Comparison of ENCODE assay signal across 15 mouse cellular contexts in genomic region chr3:26228827-26229226, GRCm38 (mm10).
A peak's percentile ranks its signal among the peaks of the same experiment; 100 is the strongest.
DNase-seq lines count a peak whose midpoint lies in the region; ATAC-seq and TF ChIP-seq lines count a peak whose summit lies in the region.
"Had no signal": no experiment of that assay in that cellular context is flagged by ENCODE, and none has a peak within 500 bp of the region (broad histone marks: within the 10 kb centered on the region; RNA-seq: fewer than 3 reads in every experiment).

No protein-coding gene starts in this region.

- ATAC-seq in intestine, embryonic 14.5 days (replicated peaks; ENCODE audit: low FRiP score, low TSS enrichment, low read depth): 0 out of 2 replicates have a peak, but pooled peaks have one; percentile 32
- no peak for ATAC-seq in intestine, embryonic 15.5 days
- ATAC-seq in lung, embryonic 16.5 days (ENCODE audit: low read depth): peak; percentile 74
- no peak for ATAC-seq in Patski
- ATAC-seq: forebrain, embryonic 16.5 days had no signal

- H3K4me2 ChIP-seq in intestine, embryonic 14.5 days (ENCODE audit: low read length): no peak overlapping the region
- no peak overlapping the region for H3K4me2 ChIP-seq in intestine, embryonic 15.5 days (replicated peaks)
- no peak overlapping the region for H3K4me2 ChIP-seq in lung, embryonic 16.5 days (ENCODE audit: low read depth, low read length)

- no peak for TF ChIP-seq POLR2A in brain, embryonic 14.5 days (IDR thresholded peaks at IDR 0.05; ENCODE audit: borderline replicate concordance, extremely low read depth, insufficient read depth, insufficient read length, poor library complexity, severe bottlenecking)

- CTCF ChIA-PET in Patski (lab: Charles Lee): interaction anchor here (1.5 kb wide), 1 partner anchor 9 kb away, joined by 3 read pairs; no protein-coding TSS in a partner anchor

- no peak overlapping the region for H3K4me3 ChIP-seq in intestine, embryonic 14.5 days (ENCODE audit: low read depth, low read length)
- no peak overlapping the region for H3K4me3 ChIP-seq in intestine, embryonic 15.5 days (replicated peaks)
- H3K4me3 ChIP-seq in lung, embryonic 16.5 days (ENCODE audit: low read length): no peak overlapping the region
- H3K4me3 ChIP-seq: heart, adult 2 months; hindbrain, embryonic 10.5 days had no signal

- H3K27me3 ChIP-seq in intestine, embryonic 14.5 days (replicated peaks; ENCODE audit: control insufficient read depth, insufficient read depth, low read length): no peaks in the 10 kb centered on the region
- no peaks in the 10 kb centered on the region for H3K27me3 ChIP-seq in intestine, embryonic 15.5 days (replicated peaks)
- H3K27me3 ChIP-seq in lung, embryonic 16.5 days (ENCODE audit: control insufficient read depth, insufficient read depth, low read depth, low read length): no peaks in the 10 kb centered on the region
- H3K27me3 ChIP-seq in Patski: peaks cover 18% of the 10 kb centered on the region
- H3K27me3 ChIP-seq: CH12.LX had no signal

- TF ChIP-seq CTCF in Patski (IDR thresholded peaks at IDR 0.05): no peak
- TF ChIP-seq CTCF in brain, embryonic 14.5 days (IDR thresholded peaks at IDR 0.05; ENCODE audit: borderline replicate concordance, extremely low read depth, insufficient read depth, insufficient read length): no peak

- peak; percentile 66 for DNase-seq in intestine, embryonic 14.5 days (ENCODE audit: low spot score)
- no peak for DNase-seq in lung, adult 18-20 months
- DNase-seq in Patski (ENCODE audit: low read depth, low spot score): peak; percentile 27
- DNase-seq in brain, embryonic 14.5 days (ENCODE audit: low read depth): peak; percentile 60
- DNase-seq in heart, adult 18-20 months: no peak
- no peak for DNase-seq in heart, postnatal 14 days
- DNase-seq: cerebellum, adult 11 months; heart, adult 2 months; right cerebral cortex, adult 18-20 months had no signal

- intact Hi-C loops in heart, postnatal 14 days (cut with DNase I): no loop called here

- in situ Hi-C loops in Patski (cut with MboI; ENCODE audit: low pct_unique_long_range_greater_than_20kb): no loop called here

- POLR2A ChIA-PET in Patski (lab: Charles Lee): no interaction called here

- no peak overlapping the region for H3K27ac ChIP-seq in intestine, embryonic 14.5 days (ENCODE audit: low read depth)
- no peak overlapping the region for H3K27ac ChIP-seq in intestine, embryonic 15.5 days
- no peak overlapping the region for H3K27ac ChIP-seq in lung, embryonic 16.5 days (ENCODE audit: low read length)
- H3K27ac ChIP-seq: heart, adult 2 months; hindbrain, embryonic 10.5 days; liver, embryonic 14.5 days had no signal

- peaks cover 8% of the 10 kb centered on the region for H3K4me1 ChIP-seq in intestine, embryonic 14.5 days (replicated peaks; ENCODE audit: control insufficient read depth, insufficient read depth, low read length)
- H3K4me1 ChIP-seq in intestine, embryonic 15.5 days (replicated peaks): no peaks in the 10 kb centered on the region
- 0 out of 2 replicates have a peak, but pooled peaks cover 3% of the 10 kb centered on the region for H3K4me1 ChIP-seq in lung, embryonic 16.5 days (replicated peaks; ENCODE audit: control insufficient read depth, insufficient read depth, low read length)
- H3K4me1 ChIP-seq: hindbrain, embryonic 10.5 days had no signal

- 29% methylated on average over 6 of the region's 6 CpGs for WGBS in intestine, embryonic 14.5 days
- WGBS in intestine, embryonic 15.5 days: 36% methylated on average over 6 of the region's 6 CpGs
- 31% methylated on average over 6 of the region's 6 CpGs for WGBS in lung, embryonic 16.5 days

- H3K9ac ChIP-seq in intestine, embryonic 14.5 days (ENCODE audit: low read length): no peak overlapping the region
- no peak overlapping the region for H3K9ac ChIP-seq in intestine, embryonic 15.5 days
- no peak overlapping the region for H3K9ac ChIP-seq in lung, embryonic 16.5 days (ENCODE audit: low read length)
- H3K9ac ChIP-seq: liver, embryonic 14.5 days had no signal

- no peaks in the 10 kb centered on the region for H3K36me3 ChIP-seq in intestine, embryonic 14.5 days (ENCODE audit: control insufficient read depth, insufficient read depth, low read length)
- H3K36me3 ChIP-seq in intestine, embryonic 15.5 days: no peaks in the 10 kb centered on the region
- H3K36me3 ChIP-seq in lung, embryonic 16.5 days (ENCODE audit: control insufficient read depth, insufficient read depth, low read length): no peaks in the 10 kb centered on the region
- H3K36me3 ChIP-seq: hindbrain, embryonic 10.5 days had no signal

- H3K9me3 ChIP-seq in intestine, embryonic 14.5 days (ENCODE audit: control insufficient read depth, low read length): no peaks in the 10 kb centered on the region
- no peaks in the 10 kb centered on the region for H3K9me3 ChIP-seq in intestine, embryonic 15.5 days
- no peaks in the 10 kb centered on the region for H3K9me3 ChIP-seq in lung, embryonic 16.5 days (ENCODE audit: control insufficient read depth, low read length)
- H3K9me3 ChIP-seq: hindbrain, embryonic 10.5 days had no signal

Comparison
In these comparisons a context has a peak if more than half of its experiments do, and no peak if none do; other contexts are left out.
1. ATAC-seq: peak in intestine, embryonic 14.5 days (single experiment) and lung, embryonic 16.5 days (single experiment); none in intestine, embryonic 15.5 days (single experiment) and Patski (single experiment).
2. DNase-seq: peak in intestine, embryonic 14.5 days (single experiment), Patski (single experiment) and brain, embryonic 14.5 days (single experiment); none in lung, adult 18-20 months (0 of 2), heart, adult 18-20 months (0 of 2) and heart, postnatal 14 days (0 of 2).